Mouse (Mus musculus): Measurements from ENCODE around the gene Zfp853.

DNA sequence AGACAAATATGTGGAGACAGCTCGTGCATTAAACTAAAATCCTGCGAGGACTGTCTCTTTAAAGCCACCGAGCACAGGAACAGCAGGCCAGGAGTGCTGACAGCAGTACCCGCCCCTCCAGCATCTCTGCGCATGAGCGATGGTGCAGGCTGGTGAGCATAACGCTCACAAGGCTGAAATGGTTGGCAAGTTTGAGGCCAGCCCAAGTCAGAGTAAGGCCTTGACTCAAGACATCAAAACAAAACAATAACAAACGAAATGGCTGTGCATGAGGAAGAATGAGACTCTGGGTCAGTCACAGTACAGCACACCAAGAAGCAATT, 23.8 kb upstream of the Zfp853 start:
- TF ChIP-seq CTCF (IDR thresholded peaks at IDR 0.05; ENCODE audit: control insufficient read depth, insufficient read depth, insufficient read length) = no peak
- no peak for TF ChIP-seq MAX (IDR thresholded peaks at IDR 0.05)
- TF ChIP-seq FOSL1 (IDR thresholded peaks at IDR 0.05; ENCODE audit: insufficient read depth, low read length, poor library complexity, severe bottlenecking) = no peak
